Mouse (Mus musculus) hindbrain, embryonic 11.5 days (tissue): ENCODE measurements at regions not wholly inside any gene's neighbourhood (a gene's known extent, or its start where the extent isn't known, plus 50 kb on each side); places are given as distances from the start of the nearest gene placed in this dataset.

Source experiments
- ATAC-seq: fragments of 200-750 bp; cut with Nextera tagmentation; 2 replicates; pipeline ENCODE4 v1.8.0; 2017; ENCODE audit warnings: mild to moderate bottlenecking, moderate TSS enrichment, moderate library complexity; ENCODE audit not compliant: low FRiP score
- DNase-seq: peaks from one replicate; pipeline ENCODE4 v3.0.0-alpha.2; 2015; ENCODE audit warnings: low spot score
- H3K27ac ChIP-seq: fragments of 300-500 bp; sonication (generic); 2 replicates; pipeline ENCODE4 v1.5.1; 2014; ENCODE audit warnings: mild to moderate bottlenecking, low read depth, low read length
- H3K27me3 ChIP-seq: fragments of 300-500 bp; sonication (generic); 2 replicates; pipeline ENCODE4 v1.6.1; 2014; ENCODE audit warnings: mild to moderate bottlenecking, low read length, moderate library complexity, mixed read lengths; ENCODE audit not compliant: control insufficient read depth, insufficient read depth
- H3K36me3 ChIP-seq: fragments of 300-500 bp; sonication (generic); 2 replicates; pipeline ENCODE4 v1.6.1; 2014; ENCODE audit warnings: mild to moderate bottlenecking, low read length, moderate library complexity, mixed read lengths; ENCODE audit not compliant: control insufficient read depth, insufficient read depth
- H3K4me1 ChIP-seq: fragments of 300-500 bp; sonication (generic); replicated peaks from 2 replicates; pipeline ENCODE4 v1.6.1; 2014; ENCODE audit warnings: low read length, mixed read lengths; ENCODE audit not compliant: control insufficient read depth, insufficient read depth
- H3K4me2 ChIP-seq: fragments of 300-500 bp; sonication (generic); replicated peaks from 2 replicates; pipeline ENCODE4 v1.6.1; 2014; ENCODE audit warnings: mild to moderate bottlenecking, low read depth, low read length
- H3K4me3 ChIP-seq: fragments of 300-500 bp; sonication (generic); 2 replicates; pipeline ENCODE4 v1.5.1; 2014; ENCODE audit warnings: low read depth, low read length
- H3K9ac ChIP-seq: fragments of 300-500 bp; sonication (generic); 2 replicates; pipeline ENCODE4 v1.6.1; 2014; ENCODE audit warnings: low read depth, low read length
- H3K9me3 ChIP-seq: fragments of 300-500 bp; sonication (generic); 2 replicates; pipeline ENCODE4 v1.6.1; 2016; ENCODE audit warnings: low read length; ENCODE audit not compliant: control insufficient read depth
- WGBS: fragments of 180-500 bp; shearing (Covaris S2); extraction: QIAGEN DNeasy Blood & Tissue Kit; methylation state at CpG from one replicate; pipeline ENCODE4 v1.1.7; 2014; 5-methylcytosine and 5-hydroxymethylcytosine counted together

GRCm38 (mm10) chr14:14603439-14603838 is 98.6 kb upstream of the Slc4a7 start:
- no peak for DNase-seq
- H3K9me3 ChIP-seq, result no peaks in the 10 kb centered on the region
- no peaks in the 10 kb centered on the region for H3K4me1 ChIP-seq
- no peaks in the 10 kb centered on the region; the same call in 1 of the 2 replicates for H3K27me3 ChIP-seq
- H3K4me2 ChIP-seq, result no peak overlapping the region
- no peak overlapping the region for H3K9ac ChIP-seq
- H3K27ac ChIP-seq, result no peak overlapping the region
- H3K4me3 ChIP-seq, result no peak overlapping the region
- WGBS, result 84% methylated on average over 1 of the region's 1 CpGs
- no peaks in the 10 kb centered on the region for H3K36me3 ChIP-seq
- no peak for ATAC-seq

GRCm38 (mm10) chr14:14607074-14607473 is 95.0 kb upstream of the Slc4a7 start:
- Histone ChIP-seq H3K4me2 (no peak overlapping the region), H3K4me1 (no peaks in the 10 kb centered on the region), H3K9ac (no peak overlapping the region), H3K36me3 (no peaks in the 10 kb centered on the region), H3K4me3 (no peak overlapping the region), H3K9me3 (no peaks in the 10 kb centered on the region), H3K27me3 (no peaks in the 10 kb centered on the region), H3K27ac (no peak overlapping the region)
- DNase-seq (no peak), ATAC-seq (no peak)
- 92% methylated on average over 3 of the region's 3 CpGs for WGBS

GRCm38 (mm10) chr14:14612245-14612644 is 89.8 kb upstream of the Slc4a7 start:
- 84% methylated on average over 3 of the region's 3 CpGs for WGBS
- Histone ChIP-seq H3K9ac (no peak overlapping the region), H3K36me3 (no peaks in the 10 kb centered on the region), H3K4me1 (no peaks in the 10 kb centered on the region), H3K27me3 (no peaks in the 10 kb centered on the region), H3K4me2 (no peak overlapping the region), H3K9me3 (no peaks in the 10 kb centered on the region), H3K4me3 (no peak overlapping the region), H3K27ac (no peak overlapping the region)
- ATAC-seq (no peak), DNase-seq (no peak)

- no peaks in the 10 kb centered on the region for H3K9me3 ChIP-seq
- ATAC-seq (no peak; the same call in 1 of the 2 replicates), DNase-seq (no peak)
- no peak overlapping the region for H3K27ac ChIP-seq
- no peak overlapping the region for H3K4me3 ChIP-seq
- no peak overlapping the region for H3K9ac ChIP-seq
- 86% methylated on average over 5 of the region's 5 CpGs for WGBS
- no peak overlapping the region for H3K4me2 ChIP-seq
- H3K4me1 ChIP-seq, result no peaks in the 10 kb centered on the region
- no peaks in the 10 kb centered on the region for H3K27me3 ChIP-seq
- no peaks in the 10 kb centered on the region for H3K36me3 ChIP-seq
Measured at GRCm38 (mm10) chr14:14620316-14620715, 81.8 kb upstream of the Slc4a7 start.

- Histone ChIP-seq H3K36me3 (no peaks in the 10 kb centered on the region), H3K27ac (no peak overlapping the region), H3K4me3 (no peak overlapping the region), H3K27me3 (no peaks in the 10 kb centered on the region), H3K4me1 (no peaks in the 10 kb centered on the region; the same call in 1 of the 2 replicates), H3K9ac (no peak overlapping the region), H3K4me2 (no peak overlapping the region), H3K9me3 (no peaks in the 10 kb centered on the region)
- DNase-seq, result no peak
- WGBS, result 91% methylated on average over 1 of the region's 1 CpGs
- no peak for ATAC-seq
Measured at GRCm38 (mm10) chr14:14628673-14629072, 73.4 kb upstream of the Slc4a7 start.

- DNase-seq, result peak; percentile 4
- no peak for ATAC-seq
- Histone ChIP-seq H3K36me3 (no peaks in the 10 kb centered on the region), H3K4me3 (no peak overlapping the region), H3K9ac (no peak overlapping the region), H3K9me3 (no peaks in the 10 kb centered on the region), H3K4me1 (no peaks in the 10 kb centered on the region; the same call in 1 of the 2 replicates), H3K27ac (no peak overlapping the region), H3K27me3 (no peaks in the 10 kb centered on the region), H3K4me2 (no peak overlapping the region)
- 40% methylated on average over 6 of the region's 6 CpGs for WGBS
Measured at GRCm38 (mm10) chr14:14631750-14632149, 70.3 kb upstream of the Slc4a7 start.

GRCm38 (mm10) chr14:14632471-14632870 is 69.6 kb upstream of the Slc4a7 start:
- peak; percentile 70 for ATAC-seq
- Histone ChIP-seq H3K4me2 (peak overlapping the region; percentile 37), H3K9ac (no peak overlapping the region), H3K36me3 (no peaks in the 10 kb centered on the region), H3K27ac (no peak overlapping the region), H3K4me1 (no peaks in the 10 kb centered on the region; the same call in 1 of the 2 replicates), H3K4me3 (peak overlapping the region; percentile 17), H3K9me3 (no peaks in the 10 kb centered on the region), H3K27me3 (no peaks in the 10 kb centered on the region)
- under 1% methylated on average over 15 of the region's 15 CpGs for WGBS
- peak; percentile 45 for DNase-seq

GRCm38 (mm10) chr14:14632951-14633931 is 68.8 kb upstream of the Slc4a7 start:
- Histone ChIP-seq H3K9ac (no peak overlapping the region), H3K4me1 (no peaks in the 10 kb centered on the region; the same call in 1 of the 2 replicates), H3K4me2 (peak overlapping the region; percentile 37), H3K9me3 (no peaks in the 10 kb centered on the region), H3K27me3 (no peaks in the 10 kb centered on the region), H3K36me3 (no peaks in the 10 kb centered on the region), H3K4me3 (0 out of 2 replicates have a peak overlapping the region, but pooled peaks have one; percentile 1), H3K27ac (no peak overlapping the region)
- WGBS, result 6% methylated on average over 22 of the region's 22 CpGs
- peak; percentile 33 for DNase-seq
- peak; percentile 40; the same call in 1 of the 2 replicates for ATAC-seq

GRCm38 (mm10) chr14:14634021-14634420 is 68.1 kb upstream of the Slc4a7 start:
- Histone ChIP-seq H3K36me3 (no peaks in the 10 kb centered on the region), H3K4me1 (no peaks in the 10 kb centered on the region; the same call in 1 of the 2 replicates), H3K9me3 (no peaks in the 10 kb centered on the region), H3K27ac (no peak overlapping the region), H3K27me3 (no peaks in the 10 kb centered on the region), H3K4me2 (no peak overlapping the region), H3K4me3 (no peak overlapping the region), H3K9ac (no peak overlapping the region)
- WGBS, result 37% methylated on average over 2 of the region's 2 CpGs
- DNase-seq, result no peak
- ATAC-seq, result no peak
